In the genomic region with DNA sequence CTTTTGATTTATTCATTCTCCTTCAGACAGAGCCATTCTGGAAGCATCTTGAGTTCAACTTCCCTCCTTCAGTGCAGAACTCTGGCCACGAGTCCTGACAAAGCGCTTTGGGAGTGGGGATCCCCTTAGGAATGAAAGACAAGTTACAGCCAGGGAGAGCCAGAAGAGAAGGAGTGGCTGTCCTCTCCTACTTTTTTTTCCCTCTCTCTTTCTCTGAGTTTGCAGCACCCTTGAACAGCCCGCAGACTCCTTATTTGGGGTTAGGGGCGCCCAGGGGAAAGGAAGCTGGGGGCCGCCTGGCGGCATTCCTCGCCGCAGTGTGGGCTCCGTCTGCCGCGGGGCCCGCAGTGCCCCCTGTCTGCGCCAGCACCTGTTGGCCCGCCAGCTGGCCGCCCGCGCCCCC, we compare ENCODE assay signal across 8 mouse cellular contexts. TPM values are rescaled to one million over a fixed set of nuclear protein-coding genes. Genes with fewer than 3 reads are reported as not detected.
DNase-seq lines count a peak whose midpoint lies in the region; TF ChIP-seq lines count a peak whose summit lies in the region.

TSS of gene Pdgfc (plus strand) at position 266 of the 403 bp plus-strand sequence.

- no peak for TF ChIP-seq POLR2A in olfactory bulb, adult 2 months (IDR thresholded peaks at IDR 0.05; ENCODE audit: insufficient read depth, low read depth, low read length)

- no peaks in the 10 kb centered on the region for H3K36me3 ChIP-seq in limb, embryonic 10.5 days

- H3K9me3 ChIP-seq in limb, embryonic 10.5 days (replicated peaks): no peaks in the 10 kb centered on the region

- TF ChIP-seq CTCF in olfactory bulb, adult 2 months (IDR thresholded peaks at IDR 0.05; ENCODE audit: insufficient read depth, low read depth, low read length): no peak

- H3K27ac ChIP-seq in limb, embryonic 10.5 days: peak within 1 kb of the TSS; percentile 99
- peak within 1 kb of the TSS; percentile 68; the same call in 1 of the 2 replicates for H3K27ac ChIP-seq in olfactory bulb, adult 2 months (ENCODE audit: insufficient read depth, low read depth, low read length)

- DNase-seq in embryo, embryonic 10 days (ENCODE audit: low spot score): peak; percentile 30
- no peak for DNase-seq in embryo, embryonic 11 days
- DNase-seq in retina, postnatal 7 days (ENCODE audit: low read depth, low spot score): peak; percentile 6
- no peak for DNase-seq in retina, embryonic 14.5 days (ENCODE audit: low spot score)
- no peak for DNase-seq in limb, embryonic 10.5 days (ENCODE audit: low spot score)
- no peak for DNase-seq in layer of hippocampus, adult 8-10 months (ENCODE audit: low spot score in 2 of 2)
- no peak for DNase-seq in left cerebral cortex, adult 9 months (ENCODE audit: low spot score in 2 of 2)

- no peaks in the 10 kb centered on the region for H3K27me3 ChIP-seq in limb, embryonic 10.5 days (ENCODE audit: low read depth, poor library complexity, severe bottlenecking)

- H3K4me3 ChIP-seq in limb, embryonic 10.5 days: peak within 1 kb of the TSS; percentile 87
- H3K4me3 ChIP-seq in olfactory bulb, adult 2 months (ENCODE audit: insufficient read depth, low read depth, low read length): peak within 1 kb of the TSS; percentile 58

- WGBS in limb, embryonic 10.5 days: 2% methylated on average over 13 of the region's 17 CpGs
- 5% methylated on average over 15 of the region's 17 CpGs for WGBS in olfactory bulb, adult 2 months

- H3K4me1 ChIP-seq in limb, embryonic 10.5 days: peaks cover 60% of the 10 kb centered on the region
- peaks cover 3% of the 10 kb centered on the region; the same call in 1 of the 2 replicates for H3K4me1 ChIP-seq in olfactory bulb, adult 2 months (ENCODE audit: control insufficient read depth, insufficient read depth, low read length)

RNA-seq across cellular contexts. Expression of gene Pdgfc, which starts in this region (rescaled TPM):
- polyA plus RNA-seq in limb, embryonic 10.5 days (2016; fragmentation: Nextera tagmentation; extraction: Ambion mirVana): 47.0 and 58.8 TPM in 2 replicates
- polyA plus RNA-seq in olfactory bulb, adult 2 months (2012; ENCODE audit: insufficient read depth, insufficient read length, low replicate concordance, missing spikeins): not detected in 2 replicates
- 1 to 10 TPM; 4.8 to 6.2 (median 5.7) TPM for total RNA-seq in layer of hippocampus, adult 8-10 months (2022)

Comparison
In these comparisons a context has a peak if more than half of its experiments do, and no peak if none do; other contexts are left out.
1. RNA of gene Pdgfc (polyA plus RNA-seq): 47.0 to 58.8 TPM in limb, embryonic 10.5 days; not detected in olfactory bulb, adult 2 months; every median in the first group is over 10 times any median in the second.
2. DNase-seq: peak in embryo, embryonic 10 days (single experiment) and retina, postnatal 7 days (single experiment); none in embryo, embryonic 11 days (single experiment), retina, embryonic 14.5 days (single experiment), limb, embryonic 10.5 days (single experiment), layer of hippocampus, adult 8-10 months (0 of 2) and left cerebral cortex, adult 9 months (0 of 2).